Comparison of ENCODE assay signal across 9 mouse cellular contexts in the genomic region with DNA sequence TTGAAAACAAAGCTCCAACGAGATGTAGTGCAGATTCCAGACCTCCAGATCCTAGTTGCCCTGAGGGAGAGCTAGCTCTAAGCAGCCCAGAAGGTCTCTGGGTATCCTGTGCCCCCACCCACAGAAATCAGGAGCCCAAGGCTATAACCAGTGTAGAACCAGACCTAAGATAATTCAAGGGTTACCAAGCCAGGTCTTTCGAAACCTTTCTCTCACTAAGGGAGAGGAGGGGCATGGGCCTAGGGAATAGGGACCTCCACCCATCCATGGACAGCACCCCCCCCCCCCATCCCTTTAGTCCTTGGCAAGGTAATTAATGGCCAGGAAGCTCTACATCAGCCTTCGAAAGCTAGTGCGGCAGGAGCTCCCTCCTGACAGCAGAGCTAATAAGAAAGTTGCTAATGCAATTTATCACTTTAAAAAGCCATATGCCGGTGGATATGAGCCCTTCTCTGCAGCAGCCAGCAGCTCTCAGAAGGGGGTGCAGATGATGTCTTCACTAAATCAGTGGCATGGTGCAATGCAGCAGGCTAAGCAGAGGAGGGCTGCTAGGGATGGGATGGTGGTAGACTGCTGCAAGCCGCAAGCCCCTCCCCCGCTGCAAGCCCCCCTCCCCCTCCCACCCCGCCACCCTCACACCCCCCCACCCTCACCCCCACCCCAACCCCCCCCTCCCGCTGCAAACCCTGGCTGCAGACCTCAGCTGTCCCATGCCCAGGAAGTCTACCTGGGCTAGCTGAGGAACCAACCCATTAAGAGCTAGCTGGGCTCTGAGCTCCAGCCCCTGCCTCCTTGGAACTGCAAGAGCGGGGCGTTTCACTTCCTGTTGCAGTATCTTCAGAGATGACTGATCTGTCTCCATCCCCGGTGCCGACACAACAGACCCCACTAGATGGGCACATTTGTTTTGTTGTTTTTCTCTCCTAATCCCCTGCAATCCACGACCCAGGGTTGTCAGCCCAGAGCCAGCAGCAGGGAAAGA. TPM values are rescaled to one million over a fixed set of nuclear protein-coding genes. Genes with fewer than 3 reads are reported as not detected.
DNase-seq lines count a peak whose midpoint lies in the region; ATAC-seq lines count a peak whose summit lies in the region.
"Had no signal": no experiment of that assay in that cellular context is flagged by ENCODE, and none has a peak within 500 bp of the region (broad histone marks: within the 10 kb centered on the region; RNA-seq: fewer than 3 reads in every experiment).

No protein-coding gene starts in this region.

- H3K27me3 ChIP-seq in heart, embryonic 11.5 days (ENCODE audit: control insufficient read depth, insufficient read depth, low read length), result no peaks in the 10 kb centered on the region
- H3K27me3 ChIP-seq in forebrain, embryonic 16.5 days (replicated peaks; ENCODE audit: control insufficient read depth, insufficient read depth, low read length), result no peaks in the 10 kb centered on the region
- peaks cover 3% of the 10 kb centered on the region; the same call in 1 of the 2 replicates for H3K27me3 ChIP-seq in midbrain, embryonic 10.5 days (ENCODE audit: low read depth, poor library complexity, severe bottlenecking)

- no peak overlapping the region for H3K9ac ChIP-seq in heart, embryonic 11.5 days (ENCODE audit: low read depth, low read length)
- no peak overlapping the region for H3K9ac ChIP-seq in forebrain, embryonic 16.5 days (replicated peaks; ENCODE audit: low read depth, low read length)
- H3K9ac ChIP-seq: liver, embryonic 15.5 days had no signal

- no peaks in the 10 kb centered on the region for H3K36me3 ChIP-seq in heart, embryonic 11.5 days (ENCODE audit: control insufficient read depth, insufficient read depth, low read length)
- no peaks in the 10 kb centered on the region for H3K36me3 ChIP-seq in forebrain, embryonic 16.5 days (ENCODE audit: control insufficient read depth, insufficient read depth)
- H3K36me3 ChIP-seq in midbrain, embryonic 10.5 days, result no peaks in the 10 kb centered on the region
- H3K36me3 ChIP-seq: liver, embryonic 15.5 days had no signal

- intact Hi-C loops in heart, postnatal 36 days (cut with DNase I), result no loop called here

- H3K27ac ChIP-seq in heart, embryonic 11.5 days (ENCODE audit: low read depth, low read length), result no peak overlapping the region
- no peak overlapping the region for H3K27ac ChIP-seq in forebrain, embryonic 16.5 days (ENCODE audit: low read length)
- 0 out of 2 replicates have a peak overlapping the region, but pooled peaks have one; percentile 42 for H3K27ac ChIP-seq in midbrain, embryonic 10.5 days (replicated peaks)
- H3K27ac ChIP-seq: liver, embryonic 15.5 days had no signal

- no peak for DNase-seq in heart, postnatal 36 days
- peak; percentile 15 to 22 for DNase-seq in B cell, adult 2 months
- DNase-seq in midbrain, embryonic 10.5 days (ENCODE audit: low spot score), result no peak
- DNase-seq in urinary bladder, postnatal 36 days (ENCODE audit: low spot score in 2 of 2), result no peak
- DNase-seq in gastrocnemius, adult 18-20 months (ENCODE audit: low spot score), result no peak

- peak overlapping the region; percentile 11 for H3K4me2 ChIP-seq in heart, embryonic 11.5 days
- no peak overlapping the region for H3K4me2 ChIP-seq in forebrain, embryonic 16.5 days (ENCODE audit: low read length)
- H3K4me2 ChIP-seq: liver, embryonic 15.5 days had no signal

- WGBS in heart, embryonic 11.5 days (ENCODE audit: insufficient replicate concordance), result 16% methylated on average over 11 of the region's 14 CpGs
- 22% methylated on average over 14 of the region's 14 CpGs for WGBS in forebrain, embryonic 16.5 days
- 24% methylated on average over 13 of the region's 14 CpGs for WGBS in midbrain, embryonic 10.5 days

- H3K4me3 ChIP-seq in heart, embryonic 11.5 days (ENCODE audit: low read depth, low read length), result no peak overlapping the region
- H3K4me3 ChIP-seq in forebrain, embryonic 16.5 days (replicated peaks; ENCODE audit: low read length), result no peak overlapping the region
- peak overlapping the region; percentile 21; the same call in 1 of the 2 replicates for H3K4me3 ChIP-seq in midbrain, embryonic 10.5 days
- H3K4me3 ChIP-seq: liver, embryonic 15.5 days had no signal

- no peak for ATAC-seq in heart, embryonic 11.5 days (replicated peaks; ENCODE audit: insufficient number of reproducible peaks, low FRiP score, low TSS enrichment)
- peak; percentile 85 for ATAC-seq in forebrain, embryonic 16.5 days
- no peak for ATAC-seq in activated CD4-positive, CD25-positive, alpha-beta regulatory T cell, adult 4 months

- H3K4me1 ChIP-seq in heart, embryonic 11.5 days (ENCODE audit: control insufficient read depth, insufficient read depth, low read length), result peaks cover 15% of the 10 kb centered on the region
- peaks cover 13% of the 10 kb centered on the region for H3K4me1 ChIP-seq in forebrain, embryonic 16.5 days (replicated peaks; ENCODE audit: control insufficient read depth, insufficient read depth, low read length)
- peaks cover 20% of the 10 kb centered on the region for H3K4me1 ChIP-seq in midbrain, embryonic 10.5 days

- H3K9me3 ChIP-seq in heart, embryonic 11.5 days (replicated peaks; ENCODE audit: control insufficient read depth, low read length), result no peaks in the 10 kb centered on the region
- H3K9me3 ChIP-seq in forebrain, embryonic 16.5 days (ENCODE audit: control insufficient read depth, low read length), result no peaks in the 10 kb centered on the region
- H3K9me3 ChIP-seq in midbrain, embryonic 10.5 days (replicated peaks), result no peaks in the 10 kb centered on the region
- H3K9me3 ChIP-seq: liver, embryonic 15.5 days had no signal

RNA-seq across cellular contexts. Expression of gene Calm2, which starts 55.9 kb away (rescaled TPM):
- polyA plus RNA-seq in heart, embryonic 11.5 days (2014; fragmentation: Nextera tagmentation; extraction: Ambion mirVana), result 724 and 789 TPM in 2 replicates
- 100 to 1,000 TPM; 133 to 154 TPM for total RNA-seq in heart, postnatal 36 days (2021)
- polyA plus RNA-seq in forebrain, embryonic 16.5 days (2015; fragmentation: Nextera tagmentation; extraction: Ambion mirVana), result 1,924 and 2,147 TPM in 2 replicates
- polyA plus RNA-seq in midbrain, embryonic 10.5 days (2016; fragmentation: Nextera tagmentation; extraction: Ambion mirVana), result 1,154 and 1,167 TPM in 2 replicates
- 100 to 1,000 TPM; 597 to 644 TPM for polyA plus RNA-seq in activated CD4-positive, CD25-positive, alpha-beta regulatory T cell, adult 4 months (2017; shearing (Covaris generic))
- 100 to 1,000 TPM; 180 to 209 TPM for total RNA-seq in gastrocnemius, adult 18-20 months (2021)

Comparison
In these comparisons a context has a peak if more than half of its experiments do, and no peak if none do; other contexts are left out.
1. DNase-seq: peak in B cell, adult 2 months (2 of 2); none in heart, postnatal 36 days (0 of 2), midbrain, embryonic 10.5 days (single experiment), urinary bladder, postnatal 36 days (0 of 2) and gastrocnemius, adult 18-20 months (single experiment).